Mouse (Mus musculus) hindbrain, embryonic 15.5 days (tissue): ENCODE measurements around the gene Megf8. TPM values are rescaled to one million over a fixed set of nuclear protein-coding genes. Genes with fewer than 3 reads are reported as not detected.
A peak's percentile ranks its signal among the peaks of the same experiment; 100 is the strongest.

Source experiments
- ATAC-seq: fragments of 200-750 bp; cut with Nextera tagmentation; 2 replicates; pipeline ENCODE4 v1.8.0; 2017; ENCODE audit warnings: low read depth, moderate number of reproducible peaks, moderate TSS enrichment; ENCODE audit not compliant: low FRiP score
- H3K27ac ChIP-seq: fragments of 300-500 bp; sonication (generic); replicated peaks from 2 replicates; pipeline ENCODE4 v1.5.1; 2015; ENCODE audit warnings: mild to moderate bottlenecking, inconsistent platforms
- H3K27me3 ChIP-seq: fragments of 300-500 bp; sonication (generic); 2 replicates; pipeline ENCODE4 v1.6.1; 2015; ENCODE audit warnings: control low read depth, inconsistent platforms
- H3K36me3 ChIP-seq: fragments of 300-500 bp; sonication (generic); 2 replicates; pipeline ENCODE4 v1.6.1; 2015; ENCODE audit warnings: control low read depth, inconsistent platforms
- H3K4me1 ChIP-seq: fragments of 300-500 bp; sonication (generic); replicated peaks from 2 replicates; pipeline ENCODE4 v1.6.1; 2015; ENCODE audit warnings: control low read depth, inconsistent platforms
- H3K4me2 ChIP-seq: fragments of 300-500 bp; sonication (generic); 2 replicates; pipeline ENCODE4 v1.6.1; 2015; ENCODE audit warnings: moderate library complexity, mild to moderate bottlenecking, inconsistent platforms
- H3K4me3 ChIP-seq: fragments of 300-500 bp; sonication (generic); 2 replicates; pipeline ENCODE4 v1.5.1; 2015; ENCODE audit warnings: mild to moderate bottlenecking, inconsistent platforms
- H3K9ac ChIP-seq: fragments of 300-500 bp; sonication (generic); 2 replicates; pipeline ENCODE4 v1.6.1; 2015; ENCODE audit warnings: inconsistent platforms
- H3K9me3 ChIP-seq: fragments of 300-500 bp; sonication (generic); 2 replicates; pipeline ENCODE4 v1.6.1; 2016; ENCODE audit warnings: control low read depth, inconsistent platforms
- WGBS: fragments of 180-500 bp; shearing (Covaris S2); methylation state at CpG from one replicate; pipeline ENCODE4 v1.1.7; 2015; 5-methylcytosine and 5-hydroxymethylcytosine counted together
- polyA plus RNA-seq: library from polyadenylated mRNA; unstranded; fragments of >200 nt; fragmentation: Nextera tagmentation; extraction: Ambion mirVana; gene quantifications from 2 replicates; pipeline ENCODE4 v1.2.1, GENCODE M21; 2015

Megf8 gene
- polyA plus RNA-seq, 1 experiment from 2014 or later = 23.9 TPM

- H3K9me3 ChIP-seq = no peaks in the 10 kb centered on the region
- WGBS = 2% methylated on average over 45 of the region's 108 CpGs
- H3K9ac ChIP-seq = peak overlapping the region; percentile 73
- peaks cover 20% of the 10 kb centered on the region for H3K36me3 ChIP-seq
- H3K4me1 ChIP-seq = peaks cover 66% of the 10 kb centered on the region
- H3K4me3 ChIP-seq = peak overlapping the region; percentile 82
- peak overlapping the region; percentile 99 for H3K27ac ChIP-seq
- H3K27me3 ChIP-seq = no peaks in the 10 kb centered on the region
- H3K4me2 ChIP-seq = peak overlapping the region; percentile 69
- peak; percentile 75 for ATAC-seq
Measured at GRCm38 (mm10) chr7:25281734-25282601, 35.0 kb upstream of the Megf8 start.

- Histone ChIP-seq H3K4me3 (peak overlapping the region; percentile 82), H3K9ac (peak overlapping the region; percentile 73), H3K4me2 (peak overlapping the region; percentile 69), H3K4me1 (peaks cover 58% of the 10 kb centered on the region), H3K9me3 (no peaks in the 10 kb centered on the region), H3K27me3 (no peaks in the 10 kb centered on the region), H3K27ac (peak overlapping the region; percentile 99), H3K36me3 (peaks cover 28% of the 10 kb centered on the region)
- under 1% methylated on average over 33 of the region's 36 CpGs for WGBS
- ATAC-seq = no peak
Measured at GRCm38 (mm10) chr7:25282731-25283211, 34.2 kb upstream of the Megf8 start.

- Histone ChIP-seq H3K4me3 (peak overlapping the region; percentile 82), H3K9me3 (no peaks in the 10 kb centered on the region), H3K4me1 (peaks cover 55% of the 10 kb centered on the region), H3K4me2 (peak overlapping the region; percentile 69), H3K27me3 (no peaks in the 10 kb centered on the region), H3K36me3 (peaks cover 37% of the 10 kb centered on the region), H3K27ac (peak overlapping the region; percentile 99), H3K9ac (peak overlapping the region; percentile 73)
- 9% methylated on average over 5 of the region's 5 CpGs for WGBS
- ATAC-seq = no peak
Measured at GRCm38 (mm10) chr7:25283637-25284036, 33.3 kb upstream of the Megf8 start.

GRCm38 (mm10) chr7:25284171-25284570, 32.8 kb upstream of the Megf8 start:
- H3K27me3 ChIP-seq = no peaks in the 10 kb centered on the region
- peak overlapping the region; percentile 73 for H3K9ac ChIP-seq
- H3K4me2 ChIP-seq = peak overlapping the region; percentile 69
- peaks cover 54% of the 10 kb centered on the region for H3K4me1 ChIP-seq
- H3K9me3 ChIP-seq = no peaks in the 10 kb centered on the region
- peak overlapping the region; percentile 99 for H3K27ac ChIP-seq
- H3K36me3 ChIP-seq = peaks cover 42% of the 10 kb centered on the region
- peak overlapping the region; percentile 82 for H3K4me3 ChIP-seq
- no peak for ATAC-seq
- 66% methylated on average over 2 of the region's 2 CpGs for WGBS

- H3K27ac ChIP-seq = peak overlapping the region; percentile 99; the same call in 1 of the 2 replicates
- peaks cover 48% of the 10 kb centered on the region for H3K36me3 ChIP-seq
- no peak overlapping the region for H3K9ac ChIP-seq
- 62% methylated on average over 5 of the region's 5 CpGs for WGBS
- no peak overlapping the region for H3K4me3 ChIP-seq
- no peaks in the 10 kb centered on the region for H3K9me3 ChIP-seq
- peak overlapping the region; percentile 69 for H3K4me2 ChIP-seq
- peaks cover 48% of the 10 kb centered on the region for H3K4me1 ChIP-seq
- no peak for ATAC-seq
- no peaks in the 10 kb centered on the region for H3K27me3 ChIP-seq
Measured at GRCm38 (mm10) chr7:25284766-25285165, 32.2 kb upstream of the Megf8 start.

GRCm38 (mm10) chr7:25285511-25286238, 31.3 kb upstream of the Megf8 start:
- no peak overlapping the region for H3K27ac ChIP-seq
- no peak for ATAC-seq

GRCm38 (mm10) chr7:25286989-25287388, 30.0 kb upstream of the Megf8 start:
- 85% methylated on average over 8 of the region's 8 CpGs for WGBS
- Histone ChIP-seq H3K9me3 (no peaks in the 10 kb centered on the region), H3K4me2 (no peak overlapping the region), H3K9ac (no peak overlapping the region), H3K27me3 (no peaks in the 10 kb centered on the region), H3K36me3 (peaks cover 70% of the 10 kb centered on the region), H3K4me1 (peaks cover 40% of the 10 kb centered on the region), H3K4me3 (no peak overlapping the region), H3K27ac (no peak overlapping the region)
- no peak for ATAC-seq

More at GRCm38 (mm10) chr7:25285511-25286238, 31.3 kb upstream of the Megf8 start:
- Histone ChIP-seq H3K36me3 (peaks cover 57% of the 10 kb centered on the region), H3K9ac (no peak overlapping the region), H3K4me1 (peaks cover 39% of the 10 kb centered on the region), H3K4me2 (no peak overlapping the region), H3K27me3 (no peaks in the 10 kb centered on the region), H3K9me3 (no peaks in the 10 kb centered on the region), H3K4me3 (no peak overlapping the region)
- 87% methylated on average over 20 of the region's 20 CpGs for WGBS

GRCm38 (mm10) chr7:25288011-25288410, 29.0 kb upstream of the Megf8 start:
- no peak overlapping the region for H3K9ac ChIP-seq
- no peak overlapping the region for H3K4me2 ChIP-seq
- H3K36me3 ChIP-seq = peaks cover 80% of the 10 kb centered on the region
- H3K9me3 ChIP-seq = no peaks in the 10 kb centered on the region
- no peak overlapping the region for H3K27ac ChIP-seq
- no peaks in the 10 kb centered on the region for H3K27me3 ChIP-seq
- no peak overlapping the region for H3K4me3 ChIP-seq
- peaks cover 43% of the 10 kb centered on the region for H3K4me1 ChIP-seq
- 94% methylated on average over 12 of the region's 12 CpGs for WGBS
- no peak for ATAC-seq

- Histone ChIP-seq H3K27ac (no peak overlapping the region), H3K9me3 (no peaks in the 10 kb centered on the region), H3K27me3 (no peaks in the 10 kb centered on the region), H3K4me2 (no peak overlapping the region), H3K4me1 (peaks cover 36% of the 10 kb centered on the region), H3K36me3 (peaks cover 86% of the 10 kb centered on the region), H3K4me3 (no peak overlapping the region), H3K9ac (no peak overlapping the region)
- 93% methylated on average over 3 of the region's 3 CpGs for WGBS
- ATAC-seq = no peak
Measured at GRCm38 (mm10) chr7:25288721-25289120, 28.2 kb upstream of the Megf8 start.

GRCm38 (mm10) chr7:25289925-25290324, 27.0 kb upstream of the Megf8 start:
- Histone ChIP-seq H3K36me3 (peaks cover 96% of the 10 kb centered on the region), H3K9me3 (no peaks in the 10 kb centered on the region), H3K4me2 (no peak overlapping the region), H3K4me1 (peaks cover 25% of the 10 kb centered on the region), H3K27me3 (no peaks in the 10 kb centered on the region), H3K9ac (no peak overlapping the region), H3K27ac (no peak overlapping the region), H3K4me3 (no peak overlapping the region)
- no peak for ATAC-seq
- 94% methylated on average over 3 of the region's 3 CpGs for WGBS

- Histone ChIP-seq H3K36me3 (peaks cover 96% of the 10 kb centered on the region), H3K4me2 (no peak overlapping the region), H3K9ac (no peak overlapping the region), H3K4me3 (no peak overlapping the region), H3K4me1 (peaks cover 25% of the 10 kb centered on the region), H3K27me3 (no peaks in the 10 kb centered on the region), H3K9me3 (no peaks in the 10 kb centered on the region), H3K27ac (no peak overlapping the region)
- WGBS = 95% methylated on average over 1 of the region's 1 CpGs
- ATAC-seq = no peak
Measured at GRCm38 (mm10) chr7:25290463-25290862, 26.5 kb upstream of the Megf8 start.

- H3K4me1 ChIP-seq = peaks cover 27% of the 10 kb centered on the region
- 85% methylated on average over 2 of the region's 2 CpGs for WGBS
- no peak overlapping the region for H3K4me2 ChIP-seq
- ATAC-seq = no peak
- no peak overlapping the region for H3K4me3 ChIP-seq
- peaks cover 96% of the 10 kb centered on the region for H3K36me3 ChIP-seq
- no peaks in the 10 kb centered on the region for H3K9me3 ChIP-seq
- 0 out of 2 replicates have a peak overlapping the region, but pooled peaks have one; percentile 42 for H3K27ac ChIP-seq
- no peak overlapping the region for H3K9ac ChIP-seq
- no peaks in the 10 kb centered on the region for H3K27me3 ChIP-seq
Measured at GRCm38 (mm10) chr7:25290911-25291310, 26.1 kb upstream of the Megf8 start.
